Mouse (Mus musculus) R1 (cell line): Measurements from ENCODE around the gene Casc3.

Source experiments
- DNase-seq: peaks from one replicate; pipeline ENCODE4 v3.0.0-alpha.2; 2018; ENCODE audit warnings: low read depth, low spot score

Gene Casc3

GRCm38 (mm10) chr11:98869906-98870305, 65.2 kb downstream of the Casc3 start:
- no peak for DNase-seq

- DNase-seq: no peak
Observed at GRCm38 (mm10) chr11:98870791-98871190, 66.1 kb downstream of the Casc3 start.

GRCm38 (mm10) chr11:98871416-98871815, 66.7 kb downstream of the Casc3 start:
- no peak for DNase-seq

GRCm38 (mm10) chr11:98872040-98872439, 67.3 kb downstream of the Casc3 start:
- no peak for DNase-seq

- no peak for DNase-seq
Observed at GRCm38 (mm10) chr11:98873900-98874299, 69.2 kb downstream of the Casc3 start.

DNA sequence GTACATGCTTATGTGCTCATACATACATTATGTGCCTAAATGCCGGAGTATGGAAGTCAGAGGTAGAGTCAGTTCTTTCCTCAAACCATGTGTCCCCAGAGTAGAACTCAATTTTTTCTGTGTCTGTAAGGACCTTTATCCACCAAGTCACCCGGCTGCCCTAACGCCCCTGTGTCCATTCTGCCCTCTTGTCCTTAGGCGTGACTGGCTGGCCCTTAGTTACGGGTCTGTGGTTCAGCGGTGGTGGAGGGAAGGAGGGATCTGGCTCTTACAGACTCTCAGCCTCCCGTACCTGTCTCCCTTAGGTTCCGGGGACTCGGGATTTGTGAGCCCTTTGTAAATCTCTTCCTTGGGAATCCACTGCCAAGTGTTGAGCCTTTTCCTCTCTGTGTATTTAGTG, 72.3 kb downstream of the Casc3 start:
- no peak for DNase-seq
